Mouse (Mus musculus): ENCODE data around the gene Ank2. TPM values are rescaled to one million over a fixed set of nuclear protein-coding genes. Genes with fewer than 3 reads are reported as not detected.

The Ank2 gene
- polyA plus RNA-seq, 1 experiment from 2014 or later: 27.6 TPM

DNA sequence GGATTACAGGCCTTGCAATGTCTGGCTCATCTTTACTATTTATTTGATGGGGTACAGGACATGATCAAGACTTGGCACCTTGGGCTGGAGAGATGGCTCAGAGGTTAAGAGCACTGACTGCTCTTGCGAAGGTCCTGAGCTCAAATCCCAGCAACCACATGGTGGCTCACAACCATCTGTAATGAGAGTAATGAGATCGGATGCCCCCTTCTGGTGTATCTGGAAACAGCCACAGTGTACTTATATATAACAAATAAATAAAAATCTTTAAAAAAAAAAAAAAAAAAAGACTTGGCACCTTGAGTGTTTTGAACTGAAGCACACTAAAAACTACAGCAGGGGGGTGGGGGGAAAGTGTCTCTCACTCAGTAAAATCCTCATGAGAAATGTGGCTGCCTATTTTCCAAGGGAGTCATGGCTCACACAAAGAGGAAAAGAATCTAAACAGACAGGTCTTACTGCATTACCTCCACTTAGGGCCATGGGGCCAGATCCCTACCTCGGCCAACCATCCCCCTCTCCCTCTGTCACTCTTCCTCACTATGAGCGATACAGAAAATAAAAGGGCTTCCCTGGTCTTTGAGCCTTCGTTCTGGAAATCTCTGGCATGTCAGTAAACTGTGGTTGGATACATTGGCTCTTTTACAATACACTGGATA is 41.3 kb downstream of the Ank2 start:
- Histone ChIP-seq H3K27ac (no peak overlapping the region), H3K4me1 (replicated peaks) (no peaks in the 10 kb centered on the region), H3K4me2 (no peak overlapping the region), H3K9ac (replicated peaks) (no peak overlapping the region), H3K4me3 (replicated peaks) (no peak overlapping the region), H3K27me3 (peaks cover 15% of the 10 kb centered on the region), H3K9me3 (no peaks in the 10 kb centered on the region), H3K36me3 (no peaks in the 10 kb centered on the region)
- ATAC-seq (ENCODE audit: insufficient number of reproducible peaks, insufficient read depth, low FRiP score, low TSS enrichment, low read depth): no peak
- 20% methylated on average over 5 of the region's 5 CpGs for WGBS

DNA sequence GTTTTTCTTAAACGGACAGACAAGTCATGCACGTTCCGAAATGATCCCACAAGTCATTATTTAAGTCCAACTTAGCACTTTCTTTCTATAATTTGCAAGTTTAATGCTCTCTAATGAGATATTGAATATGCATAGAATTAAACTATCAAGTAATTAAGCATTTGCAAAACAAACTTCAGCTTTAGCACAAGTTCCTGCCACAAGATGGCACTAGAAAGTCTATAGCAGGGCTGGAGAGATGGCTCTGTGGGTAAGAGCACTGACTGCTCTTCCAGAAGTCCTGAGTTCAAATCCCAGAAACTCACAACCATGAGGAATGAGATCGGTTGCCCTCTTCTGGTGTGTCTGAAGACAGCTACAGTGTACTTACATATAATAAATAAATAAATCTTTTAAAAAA is 45.4 kb downstream of the Ank2 start:
- Histone ChIP-seq H3K4me1 (replicated peaks) (no peaks in the 10 kb centered on the region), H3K27ac (no peak overlapping the region), H3K4me3 (replicated peaks) (no peak overlapping the region), H3K27me3 (peaks cover 3% of the 10 kb centered on the region), H3K4me2 (no peak overlapping the region), H3K9ac (replicated peaks) (no peak overlapping the region), H3K9me3 (no peaks in the 10 kb centered on the region), H3K36me3 (no peaks in the 10 kb centered on the region)
- no peak for ATAC-seq (ENCODE audit: insufficient number of reproducible peaks, insufficient read depth, low FRiP score, low TSS enrichment, low read depth)
- WGBS: 77% methylated on average over 4 of the region's 4 CpGs

DNA sequence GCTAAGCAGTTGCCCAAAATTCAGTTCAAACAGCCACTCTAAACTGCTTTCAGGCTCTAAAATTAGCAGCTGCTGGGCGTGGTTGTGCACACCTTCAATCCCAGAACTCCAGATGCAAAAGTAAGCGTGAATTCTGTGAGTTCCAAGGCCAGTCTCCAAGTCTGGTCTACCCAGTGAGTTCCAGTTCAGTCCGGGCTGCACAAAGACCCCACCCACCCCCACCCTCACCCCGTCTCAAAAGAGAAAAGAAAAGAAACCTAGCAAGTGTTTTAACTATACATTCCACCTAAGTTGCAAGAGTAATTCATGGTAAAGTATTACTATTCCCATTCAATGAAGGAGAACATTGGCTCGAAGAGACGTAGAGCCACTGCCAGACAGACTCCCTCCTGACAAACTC is 45.9 kb downstream of the Ank2 start:
- H3K9me3 ChIP-seq: no peaks in the 10 kb centered on the region
- no peak overlapping the region for H3K27ac ChIP-seq
- H3K27me3 ChIP-seq: peaks cover under 1% of the 10 kb centered on the region; the same call in 1 of the 2 replicates
- H3K4me3 ChIP-seq (replicated peaks): no peak overlapping the region
- H3K36me3 ChIP-seq: no peaks in the 10 kb centered on the region
- no peaks in the 10 kb centered on the region for H3K4me1 ChIP-seq (replicated peaks)
- no peak for ATAC-seq (ENCODE audit: insufficient number of reproducible peaks, insufficient read depth, low FRiP score, low TSS enrichment, low read depth)
- 76% methylated on average over 6 of the region's 6 CpGs for WGBS
- H3K9ac ChIP-seq (replicated peaks): no peak overlapping the region
- H3K4me2 ChIP-seq: no peak overlapping the region

DNA sequence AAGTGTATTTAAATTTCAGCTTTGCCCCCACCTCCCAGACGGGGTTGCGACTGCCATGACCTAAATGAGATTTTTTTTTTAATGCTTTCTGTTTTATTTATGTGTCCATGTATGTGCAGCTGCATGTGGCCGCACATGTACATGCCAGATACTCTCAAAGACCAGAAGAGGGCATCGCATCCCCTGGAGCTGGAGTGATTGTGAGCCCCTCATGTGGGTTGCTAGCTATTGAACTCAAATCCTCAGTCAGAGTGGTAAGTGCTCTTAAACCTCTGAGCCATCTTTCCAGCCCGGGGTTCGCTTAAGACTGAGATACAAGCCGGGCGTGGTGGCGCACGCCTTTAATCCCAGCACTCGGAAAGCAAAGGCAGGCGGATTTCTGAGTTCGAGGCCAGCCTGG is 46.9 kb downstream of the Ank2 start:
- H3K4me2 ChIP-seq: no peak overlapping the region
- WGBS: 69% methylated on average over 13 of the region's 13 CpGs
- no peak for ATAC-seq (ENCODE audit: insufficient number of reproducible peaks, insufficient read depth, low FRiP score, low TSS enrichment, low read depth)
- H3K9ac ChIP-seq (replicated peaks): no peak overlapping the region
- no peaks in the 10 kb centered on the region for H3K36me3 ChIP-seq
- H3K27me3 ChIP-seq: no peaks in the 10 kb centered on the region
- H3K27ac ChIP-seq: no peak overlapping the region
- H3K4me3 ChIP-seq (replicated peaks): no peak overlapping the region
- H3K4me1 ChIP-seq (replicated peaks): no peaks in the 10 kb centered on the region
- no peaks in the 10 kb centered on the region for H3K9me3 ChIP-seq

- no peak overlapping the region for H3K9ac ChIP-seq (replicated peaks)
- no peak overlapping the region for H3K4me3 ChIP-seq (replicated peaks)
- H3K27ac ChIP-seq: no peak overlapping the region
- H3K4me2 ChIP-seq: no peak overlapping the region
- ATAC-seq (ENCODE audit: insufficient number of reproducible peaks, insufficient read depth, low FRiP score, low TSS enrichment, low read depth): no peak
- no peaks in the 10 kb centered on the region for H3K27me3 ChIP-seq
- no peaks in the 10 kb centered on the region for H3K4me1 ChIP-seq (replicated peaks)
- 64% methylated on average over 9 of the region's 9 CpGs for WGBS
- no peaks in the 10 kb centered on the region for H3K9me3 ChIP-seq
- H3K36me3 ChIP-seq: no peaks in the 10 kb centered on the region
Measured at GRCm38 (mm10) chr3:127451741-127452140, 47.4 kb downstream of the Ank2 start.

DNA sequence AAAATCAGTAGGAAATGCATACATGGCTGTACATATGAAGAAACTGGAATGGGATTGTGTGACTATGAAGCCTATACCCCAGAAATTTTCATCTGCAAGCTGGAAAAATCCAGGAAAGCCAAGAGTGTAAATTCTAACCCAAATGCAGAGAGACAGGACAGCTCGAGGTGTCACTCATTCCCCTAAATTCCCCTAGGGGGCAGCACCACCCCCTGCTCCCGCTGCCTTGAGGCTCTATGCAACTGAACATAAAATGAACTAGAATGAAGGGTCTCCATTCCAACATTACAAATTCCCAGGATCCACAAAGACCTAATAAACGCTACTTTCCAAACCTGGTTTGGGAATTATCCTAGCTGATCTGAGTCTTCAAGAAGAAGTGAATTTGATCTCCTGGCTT is 48.1 kb downstream of the Ank2 start:
- no peaks in the 10 kb centered on the region for H3K36me3 ChIP-seq
- H3K4me3 ChIP-seq (replicated peaks): no peak overlapping the region
- no peak overlapping the region for H3K9ac ChIP-seq (replicated peaks)
- H3K27ac ChIP-seq: no peak overlapping the region
- no peaks in the 10 kb centered on the region for H3K4me1 ChIP-seq (replicated peaks)
- no peak for ATAC-seq (ENCODE audit: insufficient number of reproducible peaks, insufficient read depth, low FRiP score, low TSS enrichment, low read depth)
- no peak overlapping the region for H3K4me2 ChIP-seq
- no peaks in the 10 kb centered on the region for H3K27me3 ChIP-seq
- H3K9me3 ChIP-seq: no peaks in the 10 kb centered on the region
- 10% methylated on average over 3 of the region's 3 CpGs for WGBS

DNA sequence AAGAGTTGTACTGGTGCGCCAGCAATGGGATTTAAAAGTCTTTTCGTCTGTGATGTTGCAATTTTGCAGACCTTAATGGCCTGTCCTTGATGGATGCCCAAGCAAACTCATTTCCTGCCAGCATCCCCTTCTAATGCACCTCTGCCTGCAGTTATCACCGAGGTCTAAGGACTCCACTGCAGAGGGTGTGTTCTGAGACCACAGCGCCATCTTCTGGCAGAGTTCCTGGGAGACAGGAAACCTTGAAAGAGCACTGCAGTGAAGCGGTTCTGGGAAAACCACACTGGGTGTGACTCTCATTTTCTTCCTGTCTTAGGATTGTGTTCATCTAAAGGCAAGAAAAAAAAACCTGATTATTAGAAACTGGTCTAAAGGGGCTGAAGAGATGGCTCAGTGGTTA is 53.0 kb downstream of the Ank2 start:
- Histone ChIP-seq H3K36me3 (no peaks in the 10 kb centered on the region), H3K4me3 (replicated peaks) (no peak overlapping the region), H3K27me3 (no peaks in the 10 kb centered on the region), H3K9ac (replicated peaks) (no peak overlapping the region), H3K9me3 (no peaks in the 10 kb centered on the region), H3K4me2 (no peak overlapping the region), H3K27ac (no peak overlapping the region), H3K4me1 (replicated peaks) (no peaks in the 10 kb centered on the region)
- WGBS: 31% methylated on average over 5 of the region's 5 CpGs
- 0 out of 2 replicates have a peak, but pooled peaks have one; percentile 52 for ATAC-seq (ENCODE audit: insufficient number of reproducible peaks, insufficient read depth, low FRiP score, low TSS enrichment, low read depth)

GRCm38 (mm10) chr3:127433291-127433690 is 65.9 kb downstream of the Ank2 start:
- H3K27ac ChIP-seq: no peak overlapping the region
- no peaks in the 10 kb centered on the region for H3K4me1 ChIP-seq (replicated peaks)
- no peak overlapping the region for H3K4me2 ChIP-seq
- no peaks in the 10 kb centered on the region for H3K36me3 ChIP-seq
- no peaks in the 10 kb centered on the region for H3K27me3 ChIP-seq
- no peaks in the 10 kb centered on the region for H3K9me3 ChIP-seq
- H3K9ac ChIP-seq (replicated peaks): no peak overlapping the region
- H3K4me3 ChIP-seq (replicated peaks): no peak overlapping the region
- ATAC-seq (ENCODE audit: insufficient number of reproducible peaks, insufficient read depth, low FRiP score, low TSS enrichment, low read depth): no peak
- WGBS: 21% methylated on average over 3 of the region's 3 CpGs

- no peak for ATAC-seq (ENCODE audit: insufficient number of reproducible peaks, insufficient read depth, low FRiP score, low TSS enrichment, low read depth)
- Histone ChIP-seq H3K9me3 (no peaks in the 10 kb centered on the region), H3K4me3 (replicated peaks) (no peak overlapping the region), H3K4me2 (no peak overlapping the region), H3K27me3 (no peaks in the 10 kb centered on the region), H3K4me1 (replicated peaks) (no peaks in the 10 kb centered on the region), H3K36me3 (no peaks in the 10 kb centered on the region), H3K9ac (replicated peaks) (no peak overlapping the region), H3K27ac (no peak overlapping the region)
- 76% methylated on average over 13 of the region's 13 CpGs for WGBS
Measured at GRCm38 (mm10) chr3:127429866-127430265, 69.3 kb downstream of the Ank2 start.

DNA sequence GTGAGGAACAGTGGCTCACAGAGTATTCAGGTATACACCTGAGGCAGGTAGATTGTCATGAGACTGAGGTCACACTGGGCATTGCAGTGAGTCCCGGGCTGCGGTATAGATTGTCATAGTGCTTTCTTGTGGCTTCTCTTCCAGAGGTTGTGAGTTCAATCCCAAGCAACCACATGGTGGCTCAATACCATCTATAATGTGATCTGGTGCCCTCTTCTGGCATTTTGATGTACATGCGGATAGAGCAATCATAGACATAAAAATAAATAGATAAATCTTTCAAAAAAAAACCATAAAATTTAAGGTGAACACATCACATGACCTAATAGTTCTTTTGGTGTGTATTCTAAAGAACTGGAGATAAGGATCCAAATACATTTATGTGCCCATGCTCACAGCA is 70.6 kb downstream of the Ank2 start:
- Histone ChIP-seq H3K27me3 (no peaks in the 10 kb centered on the region), H3K4me3 (replicated peaks) (no peak overlapping the region), H3K4me2 (no peak overlapping the region), H3K4me1 (replicated peaks) (no peaks in the 10 kb centered on the region), H3K27ac (no peak overlapping the region), H3K9me3 (no peaks in the 10 kb centered on the region), H3K9ac (replicated peaks) (no peak overlapping the region), H3K36me3 (no peaks in the 10 kb centered on the region)
- 95% methylated on average over 3 of the region's 3 CpGs for WGBS
- no peak for ATAC-seq (ENCODE audit: insufficient number of reproducible peaks, insufficient read depth, low FRiP score, low TSS enrichment, low read depth)

GRCm38 (mm10) chr3:127416950-127417349 is 82.2 kb downstream of the Ank2 start:
- no peak for ATAC-seq (ENCODE audit: insufficient number of reproducible peaks, insufficient read depth, low FRiP score, low TSS enrichment, low read depth)
- WGBS: 93% methylated on average over 4 of the region's 4 CpGs
- H3K9ac ChIP-seq (replicated peaks): no peak overlapping the region
- H3K9me3 ChIP-seq: no peaks in the 10 kb centered on the region
- no peak overlapping the region for H3K4me3 ChIP-seq (replicated peaks)
- no peak overlapping the region for H3K27ac ChIP-seq
- H3K4me1 ChIP-seq (replicated peaks): peaks cover 9% of the 10 kb centered on the region
- H3K4me2 ChIP-seq: no peak overlapping the region
- no peaks in the 10 kb centered on the region for H3K36me3 ChIP-seq
- no peaks in the 10 kb centered on the region for H3K27me3 ChIP-seq

GRCm38 (mm10) chr3:127414438-127414837 is 84.7 kb downstream of the Ank2 start:
- H3K27me3 ChIP-seq: no peaks in the 10 kb centered on the region
- H3K36me3 ChIP-seq: no peaks in the 10 kb centered on the region
- ATAC-seq (ENCODE audit: insufficient number of reproducible peaks, insufficient read depth, low FRiP score, low TSS enrichment, low read depth): no peak
- H3K9ac ChIP-seq (replicated peaks): no peak overlapping the region
- 55% methylated on average over 1 of the region's 1 CpGs for WGBS
- no peak overlapping the region for H3K4me2 ChIP-seq
- no peaks in the 10 kb centered on the region for H3K9me3 ChIP-seq
- H3K4me3 ChIP-seq (replicated peaks): no peak overlapping the region
- no peak overlapping the region for H3K27ac ChIP-seq
- peaks cover 9% of the 10 kb centered on the region for H3K4me1 ChIP-seq (replicated peaks)
